In the genomic region with DNA sequence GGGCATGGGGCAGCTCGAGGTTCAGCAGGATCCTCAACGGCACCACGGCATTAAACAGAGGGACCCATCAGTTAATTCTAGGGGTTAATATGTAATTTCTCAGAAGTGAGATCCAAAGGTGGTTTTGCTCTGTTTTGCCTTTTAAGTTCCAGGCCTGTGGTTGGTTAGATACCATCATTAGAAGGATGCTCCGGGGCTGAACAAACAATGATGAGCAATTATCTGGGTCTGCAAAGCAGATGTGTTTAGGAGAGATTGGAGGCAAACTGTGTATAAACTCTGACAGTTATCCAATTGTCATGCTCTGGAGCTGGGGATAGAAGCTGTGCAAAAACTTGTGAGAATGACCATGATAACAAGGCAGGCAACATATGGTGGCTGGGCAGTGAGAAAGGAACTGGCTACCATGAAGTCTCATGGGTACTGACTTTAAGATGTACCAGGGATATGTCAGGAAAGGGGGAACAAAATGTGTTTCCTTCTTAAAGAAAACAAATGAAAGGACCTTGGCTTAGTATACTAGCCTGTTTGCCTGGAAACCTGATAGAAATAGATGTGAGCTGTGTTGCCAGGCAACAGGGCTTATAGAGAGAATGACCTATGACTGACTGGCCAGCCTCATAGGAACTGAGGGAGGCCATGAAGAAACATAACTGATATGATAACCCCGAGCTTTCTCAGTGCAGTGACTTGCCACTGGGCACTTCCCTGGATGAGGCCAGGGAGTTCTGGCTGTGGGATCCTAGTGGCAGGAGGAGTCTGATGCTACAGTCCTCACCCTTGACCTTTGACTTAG, we compare ENCODE assay signal across 12 mouse cellular contexts.
DNase-seq lines count a peak whose midpoint lies in the region; ATAC-seq and TF ChIP-seq lines count a peak whose summit lies in the region.
"Had no signal": no experiment of that assay in that cellular context is flagged by ENCODE, and none has a peak within 500 bp of the region (broad histone marks: within the 10 kb centered on the region; RNA-seq: fewer than 3 reads in every experiment).

No protein-coding gene starts in this region.

- 60% methylated on average over 5 of the region's 5 CpGs for WGBS in forebrain, embryonic 14.5 days
- 81% methylated on average over 5 of the region's 5 CpGs for WGBS in forebrain, embryonic 11.5 days
- WGBS in lung, embryonic 16.5 days = 43% methylated on average over 5 of the region's 5 CpGs
- WGBS in lung, adult 2 months = 35% methylated on average over 5 of the region's 5 CpGs
- 9% methylated on average over 5 of the region's 5 CpGs for WGBS in liver, embryonic 13.5 days (ENCODE audit: insufficient replicate concordance)
- WGBS in neural tube, embryonic 15.5 days = 58% methylated on average over 5 of the region's 5 CpGs

- H3K36me3 ChIP-seq in forebrain, embryonic 14.5 days (ENCODE audit: control insufficient read depth, insufficient read depth, low read length) = no peaks in the 10 kb centered on the region
- no peaks in the 10 kb centered on the region for H3K36me3 ChIP-seq in forebrain, embryonic 11.5 days (ENCODE audit: control insufficient read depth, insufficient read depth, low read length)
- H3K36me3 ChIP-seq in lung, embryonic 16.5 days (ENCODE audit: control insufficient read depth, insufficient read depth, low read length) = no peaks in the 10 kb centered on the region
- H3K36me3 ChIP-seq in liver, embryonic 13.5 days = no peaks in the 10 kb centered on the region
- H3K36me3 ChIP-seq in neural tube, embryonic 15.5 days = no peaks in the 10 kb centered on the region
- H3K36me3 ChIP-seq: embryonic facial prominence, embryonic 12.5 days; neural tube, embryonic 12.5 days had no signal

- peaks cover 19% of the 10 kb centered on the region for H3K4me1 ChIP-seq in forebrain, embryonic 14.5 days (ENCODE audit: control insufficient read depth, insufficient read depth, low read length)
- 0 out of 2 replicates have a peak, but pooled peaks cover 2% of the 10 kb centered on the region for H3K4me1 ChIP-seq in forebrain, embryonic 11.5 days (replicated peaks; ENCODE audit: control insufficient read depth, insufficient read depth, low read length)
- peaks cover 39% of the 10 kb centered on the region for H3K4me1 ChIP-seq in lung, embryonic 16.5 days (replicated peaks; ENCODE audit: control insufficient read depth, insufficient read depth, low read length)
- peaks cover 21% of the 10 kb centered on the region for H3K4me1 ChIP-seq in lung, adult 2 months (ENCODE audit: control insufficient read depth, insufficient read depth, low read length)
- H3K4me1 ChIP-seq in liver, embryonic 13.5 days (replicated peaks) = peaks cover 57% of the 10 kb centered on the region
- peaks cover 38% of the 10 kb centered on the region for H3K4me1 ChIP-seq in neural tube, embryonic 15.5 days

- no peak overlapping the region for H3K9ac ChIP-seq in forebrain, embryonic 14.5 days (ENCODE audit: low read length)
- no peak overlapping the region for H3K9ac ChIP-seq in forebrain, embryonic 11.5 days (ENCODE audit: low read length)
- H3K9ac ChIP-seq in lung, embryonic 16.5 days (ENCODE audit: low read length) = no peak overlapping the region
- H3K9ac ChIP-seq in liver, embryonic 13.5 days = no peak overlapping the region
- no peak overlapping the region for H3K9ac ChIP-seq in neural tube, embryonic 15.5 days (replicated peaks)
- H3K9ac ChIP-seq: embryonic facial prominence, embryonic 12.5 days; neural tube, embryonic 12.5 days had no signal

- no peak overlapping the region for H3K27ac ChIP-seq in forebrain, embryonic 14.5 days (ENCODE audit: low read depth, low read length)
- H3K27ac ChIP-seq in forebrain, embryonic 11.5 days (ENCODE audit: low read depth, low read length) = no peak overlapping the region
- H3K27ac ChIP-seq in lung, embryonic 16.5 days (ENCODE audit: low read length) = peak overlapping the region; percentile 70
- peak overlapping the region; percentile 74 for H3K27ac ChIP-seq in liver, embryonic 13.5 days
- peak overlapping the region; percentile 48 for H3K27ac ChIP-seq in neural tube, embryonic 15.5 days (replicated peaks)
- H3K27ac ChIP-seq: embryonic facial prominence, embryonic 12.5 days; neural tube, embryonic 12.5 days had no signal

- 0 out of 2 replicates have a peak, but pooled peaks have one; percentile 16 for ATAC-seq in forebrain, embryonic 14.5 days
- no peak for ATAC-seq in forebrain, embryonic 11.5 days (replicated peaks; ENCODE audit: low FRiP score)
- ATAC-seq in lung, embryonic 16.5 days (ENCODE audit: low read depth) = no peak
- ATAC-seq in liver, embryonic 13.5 days (ENCODE audit: low read depth) = peak; percentile 70
- no peak for ATAC-seq in neural tube, embryonic 15.5 days (ENCODE audit: low FRiP score)
- ATAC-seq in frontal cortex, adult (ENCODE audit: low TSS enrichment) = no peak

- no peak for TF ChIP-seq POLR2A in lung, adult 2 months (IDR thresholded peaks at IDR 0.05; ENCODE audit: borderline replicate concordance, extremely low read depth, low read depth, low read length)

- no peak overlapping the region for H3K4me3 ChIP-seq in forebrain, embryonic 14.5 days (ENCODE audit: low read depth, low read length)
- H3K4me3 ChIP-seq in forebrain, embryonic 11.5 days (ENCODE audit: low read depth, low read length) = no peak overlapping the region
- H3K4me3 ChIP-seq in lung, embryonic 16.5 days (ENCODE audit: low read length) = no peak overlapping the region
- no peak overlapping the region for H3K4me3 ChIP-seq in lung, adult 2 months (replicated peaks; ENCODE audit: extremely low read depth, low read depth, low read length)
- no peak overlapping the region; the same call in 1 of the 2 replicates for H3K4me3 ChIP-seq in liver, embryonic 13.5 days (replicated peaks)
- H3K4me3 ChIP-seq in neural tube, embryonic 15.5 days (replicated peaks) = no peak overlapping the region
- H3K4me3 ChIP-seq: embryonic facial prominence, embryonic 12.5 days; neural tube, embryonic 12.5 days had no signal

- H3K4me2 ChIP-seq in forebrain, embryonic 14.5 days (ENCODE audit: low read length) = no peak overlapping the region
- H3K4me2 ChIP-seq in forebrain, embryonic 11.5 days (ENCODE audit: low read depth, low read length, severe bottlenecking) = no peak overlapping the region
- no peak overlapping the region; the same call in 1 of the 2 replicates for H3K4me2 ChIP-seq in lung, embryonic 16.5 days (ENCODE audit: low read depth, low read length)
- peak overlapping the region; percentile 23 for H3K4me2 ChIP-seq in liver, embryonic 13.5 days
- no peak overlapping the region for H3K4me2 ChIP-seq in neural tube, embryonic 15.5 days
- H3K4me2 ChIP-seq: embryonic facial prominence, embryonic 12.5 days; neural tube, embryonic 12.5 days had no signal

- peak; percentile 23 for DNase-seq in forebrain, embryonic 14.5 days (ENCODE audit: low spot score)
- no peak for DNase-seq in forebrain, embryonic 11.5 days (ENCODE audit: low spot score)
- DNase-seq in lung, adult 2 months = no peak
- no peak for DNase-seq in liver, embryonic 13.5 days
- no peak for DNase-seq in left cerebral cortex, adult 9 months (ENCODE audit: low spot score in 2 of 2)
- DNase-seq: gastrocnemius, postnatal 14 days; kidney, adult 11 months had no signal

- H3K27me3 ChIP-seq in forebrain, embryonic 14.5 days (replicated peaks; ENCODE audit: control insufficient read depth, insufficient read depth, low read length) = no peaks in the 10 kb centered on the region
- H3K27me3 ChIP-seq in forebrain, embryonic 11.5 days (ENCODE audit: control insufficient read depth, insufficient read depth, low read length) = no peaks in the 10 kb centered on the region
- H3K27me3 ChIP-seq in lung, embryonic 16.5 days (ENCODE audit: control insufficient read depth, insufficient read depth, low read depth, low read length) = no peaks in the 10 kb centered on the region
- no peaks in the 10 kb centered on the region for H3K27me3 ChIP-seq in liver, embryonic 13.5 days
- H3K27me3 ChIP-seq in neural tube, embryonic 15.5 days (replicated peaks) = no peaks in the 10 kb centered on the region
- H3K27me3 ChIP-seq: embryonic facial prominence, embryonic 12.5 days; neural tube, embryonic 12.5 days had no signal

- no peak for TF ChIP-seq CTCF in lung, adult 2 months (IDR thresholded peaks at IDR 0.05; ENCODE audit: insufficient read depth, low read length)

- H3K9me3 ChIP-seq in forebrain, embryonic 14.5 days (replicated peaks; ENCODE audit: control insufficient read depth, low read length) = no peaks in the 10 kb centered on the region
- H3K9me3 ChIP-seq in forebrain, embryonic 11.5 days (ENCODE audit: control insufficient read depth, low read length) = no peaks in the 10 kb centered on the region
- no peaks in the 10 kb centered on the region for H3K9me3 ChIP-seq in lung, embryonic 16.5 days (ENCODE audit: control insufficient read depth, low read length)
- H3K9me3 ChIP-seq in liver, embryonic 13.5 days (replicated peaks) = no peaks in the 10 kb centered on the region
- H3K9me3 ChIP-seq in neural tube, embryonic 15.5 days (replicated peaks) = no peaks in the 10 kb centered on the region
- H3K9me3 ChIP-seq: neural tube, embryonic 12.5 days had no signal

Comparison
In these comparisons a context has a peak if more than half of its experiments do, and no peak if none do; other contexts are left out.
1. ATAC-seq: peak in forebrain, embryonic 14.5 days (single experiment) and liver, embryonic 13.5 days (single experiment); none in forebrain, embryonic 11.5 days (single experiment), lung, embryonic 16.5 days (single experiment), neural tube, embryonic 15.5 days (single experiment) and frontal cortex, adult (single experiment).
2. H3K27ac ChIP-seq: peak in lung, embryonic 16.5 days (single experiment), liver, embryonic 13.5 days (single experiment) and neural tube, embryonic 15.5 days (single experiment); none in forebrain, embryonic 14.5 days (single experiment) and forebrain, embryonic 11.5 days (single experiment).